Mouse (Mus musculus): Measurements from ENCODE around the gene Podnl1.

The Podnl1 gene

GRCm38 (mm10) chr8:84125656-84126055 lies at the start of gene Podnl1:
Gene Podnl1 (plus strand): TSS chr8:84125989.
- peak; percentile 81 for DNase-seq

GRCm38 (mm10) chr8:84076412-84076811 lies 49.4 kb upstream of the Podnl1 start:
- DNase-seq = no peak

GRCm38 (mm10) chr8:84076849-84077248 lies 48.9 kb upstream of the Podnl1 start:
- no peak for DNase-seq

DNA sequence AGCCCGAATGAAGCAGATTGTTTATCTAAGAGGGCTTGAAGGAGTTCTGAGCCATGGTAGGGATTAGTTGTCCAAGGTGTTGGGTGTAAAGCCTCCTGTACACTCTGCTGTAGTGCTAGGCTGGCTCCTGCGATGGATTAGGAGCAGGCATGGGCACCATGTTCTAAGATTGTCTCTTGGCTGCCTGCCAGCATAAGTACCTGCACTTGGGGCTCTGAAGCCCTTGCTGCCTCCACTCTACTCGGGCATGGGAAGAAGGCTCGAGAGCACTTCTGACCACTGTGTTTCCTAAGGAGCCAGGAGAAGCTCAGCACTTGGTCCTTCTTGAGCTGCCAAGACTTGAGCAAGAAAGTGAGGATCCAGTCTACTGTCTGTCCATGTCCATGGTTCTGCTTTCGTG lies 46.6 kb upstream of the Podnl1 start:
- peak; percentile 36 for DNase-seq

DNA sequence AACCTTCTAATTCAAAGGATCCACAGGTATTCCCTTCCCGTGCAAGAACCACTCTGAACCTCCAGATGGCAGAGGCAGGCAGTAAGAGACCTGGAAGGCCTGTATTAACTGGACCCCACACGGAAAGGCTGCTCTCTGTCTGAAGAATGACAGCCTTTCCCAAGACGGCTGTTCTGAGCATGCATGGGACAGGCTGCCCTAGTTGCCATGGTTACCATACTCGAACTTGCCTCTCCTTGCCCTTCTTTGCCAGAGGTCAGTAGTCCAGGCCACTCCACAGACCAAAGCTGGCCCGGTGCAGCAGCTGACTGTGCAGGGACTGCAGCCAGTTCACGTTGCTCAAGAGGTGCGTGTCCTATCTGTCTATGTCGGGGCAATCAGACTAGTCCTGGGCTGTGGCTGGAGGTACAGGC lies 42.0 kb upstream of the Podnl1 start:
- peak; percentile 40 for DNase-seq

- DNase-seq = no peak
Measured at GRCm38 (mm10) chr8:84084341-84085115, 41.3 kb upstream of the Podnl1 start.

DNA sequence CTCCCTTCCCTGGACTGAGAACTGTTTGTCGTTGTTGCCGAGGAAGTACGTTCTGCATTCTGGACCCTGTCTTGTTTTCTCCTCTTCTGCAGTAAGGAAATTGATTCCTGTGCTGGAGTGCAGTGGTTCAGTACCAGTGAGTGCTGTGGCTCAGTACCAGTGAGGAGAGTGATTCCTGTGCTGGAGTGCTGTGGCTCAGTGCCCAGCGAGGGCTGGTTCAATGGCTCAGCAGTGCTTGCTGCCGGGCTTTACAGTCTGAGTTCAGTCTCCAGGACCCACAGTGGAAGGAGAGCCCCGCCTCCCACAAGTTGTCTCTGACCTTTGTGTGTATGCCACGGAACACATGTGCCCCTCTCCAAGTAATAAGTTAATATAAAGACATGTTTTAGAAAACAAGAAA lies 38.6 kb upstream of the Podnl1 start:
- no peak for DNase-seq

DNA sequence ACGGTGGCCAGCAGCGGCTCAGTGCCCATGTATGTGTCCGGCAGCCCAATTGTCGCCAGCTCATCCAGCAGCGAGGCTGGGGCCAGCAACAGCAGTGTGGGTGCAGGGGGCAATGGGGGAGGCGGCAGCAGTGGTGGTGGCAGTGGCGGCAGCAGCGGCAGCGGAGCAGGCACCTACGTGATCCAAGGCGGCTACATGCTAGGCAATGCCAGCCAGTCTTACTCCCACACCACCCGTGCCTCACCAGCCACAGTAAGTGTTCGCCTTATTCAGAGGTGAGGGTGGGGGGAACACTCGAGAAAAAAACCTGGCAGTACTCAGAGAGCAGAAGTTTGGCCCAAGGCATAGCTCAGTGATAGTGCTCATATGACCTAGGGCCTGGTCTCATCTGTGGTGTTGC lies 38.0 kb upstream of the Podnl1 start:
- no peak for DNase-seq

DNA sequence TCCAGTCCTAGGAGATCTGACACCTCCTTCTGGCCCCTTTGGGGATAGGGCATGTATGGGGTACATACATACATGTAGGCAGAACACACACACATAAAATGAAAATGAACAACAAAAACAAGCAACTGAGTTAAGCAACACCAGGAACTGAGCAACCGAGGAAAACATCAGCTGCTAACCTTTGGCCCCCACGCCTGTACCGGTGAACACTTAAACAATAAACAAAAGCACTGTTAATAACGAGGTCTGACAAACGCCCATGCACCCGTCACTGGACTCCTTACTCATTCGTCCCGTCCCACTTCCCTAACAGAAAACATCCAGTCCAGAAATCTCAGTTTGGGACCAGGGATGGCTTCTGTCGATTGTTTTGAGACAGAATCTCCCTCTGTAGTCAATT lies 36.5 kb upstream of the Podnl1 start:
- no peak for DNase-seq

DNA sequence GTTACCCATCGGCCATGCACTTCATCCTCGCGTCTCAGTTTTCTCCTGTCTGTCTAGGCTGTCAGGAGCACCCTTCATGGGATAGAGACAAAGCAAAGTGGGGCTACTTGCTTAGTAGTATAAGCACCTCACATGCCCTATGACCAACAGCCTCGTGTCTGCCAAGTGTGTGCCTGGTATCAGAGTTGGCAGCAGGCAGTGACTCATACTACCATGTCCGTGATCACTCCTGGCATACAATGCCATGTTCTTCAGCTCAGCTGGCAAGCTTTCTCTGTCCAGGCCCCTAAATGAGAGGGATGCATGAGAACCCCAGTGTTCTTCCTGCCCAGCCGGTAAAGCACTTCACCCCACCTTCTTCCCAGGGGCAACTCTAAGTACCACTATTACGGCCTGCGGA lies 35.2 kb upstream of the Podnl1 start:
- no peak for DNase-seq

GRCm38 (mm10) chr8:84096061-84096460 lies 29.7 kb upstream of the Podnl1 start:
- no peak for DNase-seq

DNA sequence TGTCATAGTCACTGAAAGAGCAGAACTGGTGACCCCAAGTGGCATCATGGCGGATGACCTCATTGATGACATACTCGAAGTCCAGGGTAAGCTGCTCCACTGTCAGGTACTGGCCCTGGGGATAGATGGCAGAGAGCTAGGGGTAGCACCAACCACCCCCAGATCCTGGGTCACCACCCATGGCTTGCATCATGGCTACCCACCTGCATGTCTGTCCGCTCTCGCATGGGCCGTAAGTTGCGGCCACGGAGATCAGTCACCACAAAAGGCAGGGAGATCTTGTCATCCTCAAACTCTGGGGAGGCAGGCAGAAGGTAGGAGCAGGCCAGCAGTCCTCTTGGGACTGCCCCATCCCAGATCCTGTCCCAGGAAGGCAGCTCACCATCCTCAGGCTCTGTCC lies 27.4 kb upstream of the Podnl1 start:
- DNase-seq = no peak

- no peak for DNase-seq
Measured at GRCm38 (mm10) chr8:84101476-84102270, 24.1 kb upstream of the Podnl1 start.

GRCm38 (mm10) chr8:84103601-84104000 lies 22.2 kb upstream of the Podnl1 start:
- peak; percentile 62 for DNase-seq

- peak; percentile 77 for DNase-seq
Measured at GRCm38 (mm10) chr8:84104221-84104620, 21.6 kb upstream of the Podnl1 start.

DNA sequence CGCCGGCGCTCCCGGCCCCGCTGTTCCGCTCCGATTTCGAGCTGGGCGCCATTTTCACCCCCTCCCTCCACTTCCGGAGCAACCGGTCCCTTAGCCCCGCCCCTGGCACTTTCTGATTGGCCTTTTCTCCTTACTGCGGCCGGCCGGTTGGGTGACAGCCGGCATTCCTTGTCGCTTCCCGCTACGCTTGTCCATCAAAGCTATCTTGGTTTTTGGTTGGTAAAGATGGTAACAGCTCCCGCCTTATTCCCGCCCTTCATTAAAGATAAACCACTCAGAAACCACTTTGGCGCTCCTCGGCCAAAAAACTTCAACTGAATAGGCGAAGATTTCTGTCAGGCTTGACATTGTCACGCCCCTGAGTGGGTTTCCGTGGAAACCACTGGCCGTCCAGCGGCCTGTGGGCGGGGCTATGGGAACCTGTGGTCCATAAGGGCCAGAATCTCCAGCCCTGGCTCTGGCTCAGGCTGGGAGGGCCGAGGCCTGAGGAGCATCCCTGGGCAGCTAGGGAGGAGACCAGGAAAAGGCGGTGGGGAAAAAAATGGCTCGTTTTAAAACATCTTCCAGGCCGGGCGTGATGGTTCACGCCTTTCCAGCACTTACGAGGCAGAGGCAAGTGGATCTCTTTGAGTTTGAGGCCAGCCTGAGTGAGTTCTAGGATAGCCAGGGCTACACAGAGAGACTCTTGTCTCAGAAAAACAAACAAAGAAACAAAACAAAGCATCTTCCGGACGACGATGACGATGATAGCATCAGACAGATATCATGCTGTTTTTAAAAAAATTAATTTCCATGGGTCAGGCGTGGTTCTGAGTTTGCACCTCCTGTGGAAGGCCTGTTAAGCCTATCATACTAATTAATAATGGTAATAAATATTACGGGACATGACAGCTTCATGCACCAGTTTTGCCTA lies 20.8 kb upstream of the Podnl1 start, which contains the start of gene Dcaf15:
Dcaf15 (minus strand) TSS at position 72 of the 913 bp plus-strand sequence.
- peak; percentile 100 for DNase-seq

- no peak for DNase-seq
Measured at GRCm38 (mm10) chr8:84105676-84106075, 20.1 kb upstream of the Podnl1 start.

DNA sequence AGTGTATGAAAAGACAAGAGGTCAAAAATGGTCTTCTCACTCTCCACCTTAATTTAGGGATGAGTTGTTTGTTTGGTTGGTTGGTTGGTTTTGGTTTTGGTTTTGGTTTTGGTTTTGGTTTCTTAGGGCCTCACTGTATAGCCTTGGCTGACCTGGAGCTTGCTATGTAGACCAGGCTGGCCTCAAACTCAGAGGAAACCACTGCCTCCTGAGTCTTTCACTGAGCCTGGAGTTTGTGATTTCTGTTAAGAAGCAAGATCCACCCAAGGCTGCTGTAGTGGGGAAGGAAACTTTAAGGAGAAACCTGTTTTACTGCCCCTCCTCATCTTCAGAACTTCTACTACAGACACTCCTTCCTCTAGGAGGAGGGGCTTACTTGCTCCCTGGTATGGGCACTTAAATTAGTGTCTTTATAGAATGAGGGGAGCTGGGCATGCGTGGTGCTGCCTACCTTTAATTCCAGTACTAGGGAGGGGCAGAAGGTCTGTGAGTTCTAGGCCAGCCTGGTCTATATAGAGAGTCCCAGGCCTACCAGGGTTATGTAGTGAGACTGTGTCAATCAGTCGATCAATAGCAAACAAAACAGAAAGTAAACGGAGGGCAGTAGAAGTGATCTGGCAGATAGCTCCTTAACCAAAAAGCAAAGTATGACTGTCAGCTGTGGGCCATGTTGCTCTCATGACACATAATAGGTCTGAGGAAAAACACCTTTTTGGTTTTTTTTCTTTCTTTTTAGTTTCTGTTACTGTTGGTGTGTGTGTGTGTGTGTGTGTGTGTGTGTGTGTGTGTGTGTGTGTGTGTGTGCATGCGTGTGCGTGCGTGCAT lies 19.4 kb upstream of the Podnl1 start:
- DNase-seq = no peak

DNA sequence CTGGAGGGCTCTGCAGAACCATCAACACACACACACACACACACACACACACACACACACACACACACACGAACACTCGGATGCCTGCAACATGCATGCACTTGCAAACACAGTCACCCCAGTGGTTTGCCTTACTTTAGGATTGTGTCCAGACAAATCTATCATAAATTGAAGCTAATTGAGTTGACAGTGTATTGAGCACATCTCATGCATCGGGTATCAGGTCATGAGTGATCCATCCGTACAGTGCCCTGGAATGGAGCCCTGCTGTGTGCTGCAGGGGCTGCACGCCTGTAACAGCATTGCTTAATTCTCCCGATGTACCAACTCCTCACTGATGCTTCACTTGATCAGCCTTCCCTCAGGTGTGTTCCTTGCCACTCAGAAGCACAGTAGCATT lies 10.1 kb upstream of the Podnl1 start:
- no peak for DNase-seq

GRCm38 (mm10) chr8:84122151-84122550 lies 3.6 kb upstream of the Podnl1 start:
- no peak for DNase-seq

- DNase-seq = no peak
Measured at GRCm38 (mm10) chr8:84126742-84127141, 953 bp downstream of the Podnl1 start.
